Mouse (Mus musculus) granulocyte monocyte progenitor cell, adult 5-6 weeks (primary cell): ENCODE data around the gene Tac2. TPM values are rescaled to one million over a fixed set of nuclear protein-coding genes. Genes with fewer than 3 reads are reported as not detected.
"Not testable (repeated sequence)": the region's sequence is repeated elsewhere in the genome, so short reads cannot be mapped to it uniquely, and the experiment has no call there.

Experiments
- ATAC-seq: replicated peaks from 2 replicates; pipeline ENCODE4 v1.8.0; 2016; ENCODE audit warnings: mild to moderate bottlenecking, moderate TSS enrichment, inconsistent platforms; ENCODE audit not compliant: poor library complexity, severe bottlenecking
- total RNA-seq, 2 experiments: library from RNA; stranded (forward) in 1 of 2; stranded (reverse) in 1 of 2; fragments of 200-712, 200-1000 nt in 1 of 2; fragments of >200 nt in 1 of 2; fragmentation: Nextera tagmentation in 1 of 2; gene quantifications; 2 replicates each; pipeline ENCODE4 v1.2.3; 2014 to 2017

Tac2 gene
- total RNA-seq, 2 experiments from 2014 or later = not detected

GRCm38 (mm10) chr10:127754566-127755166 is 30.4 kb downstream of the Tac2 start:
- ATAC-seq = no peak

DNA sequence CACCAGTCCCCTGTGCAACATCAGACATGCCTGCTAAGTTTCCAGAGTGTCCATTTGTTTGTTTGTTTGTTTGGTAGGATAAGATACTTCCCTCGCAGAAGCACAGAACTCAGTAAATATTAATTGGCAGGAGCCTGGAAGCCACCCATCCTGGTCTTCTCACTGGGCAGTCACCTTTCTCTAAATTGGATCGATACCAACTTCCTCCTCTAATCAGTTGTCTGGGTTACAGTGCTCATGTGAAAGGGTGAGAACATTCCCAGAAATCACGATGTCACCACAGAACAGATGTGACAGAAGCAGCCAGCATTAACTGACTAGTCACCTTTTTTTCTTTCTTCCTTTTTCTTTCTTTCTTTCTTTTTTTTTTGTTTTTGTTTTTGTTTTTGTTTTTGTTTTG is 31.0 kb downstream of the Tac2 start:
- ATAC-seq = no peak

GRCm38 (mm10) chr10:127755770-127756468 is 31.6 kb downstream of the Tac2 start:
- no peak for ATAC-seq

GRCm38 (mm10) chr10:127759181-127760110 is 35.2 kb downstream of the Tac2 start, which contains the start of the genes Rdh1 and Rdh16f1:
Gene Rdh1, plus strand, starts transcription at chr10:127759721.
Gene Rdh16f1, plus strand, starts transcription at chr10:127759787.
- no peak for ATAC-seq

- ATAC-seq = not testable (repeated sequence)
Observed at GRCm38 (mm10) chr10:127762926-127763325, 38.6 kb downstream of the Tac2 start.

- ATAC-seq = no peak
Observed at GRCm38 (mm10) chr10:127763914-127764680, 39.8 kb downstream of the Tac2 start.

GRCm38 (mm10) chr10:127766564-127766963 is 42.3 kb downstream of the Tac2 start:
- ATAC-seq = no peak

DNA sequence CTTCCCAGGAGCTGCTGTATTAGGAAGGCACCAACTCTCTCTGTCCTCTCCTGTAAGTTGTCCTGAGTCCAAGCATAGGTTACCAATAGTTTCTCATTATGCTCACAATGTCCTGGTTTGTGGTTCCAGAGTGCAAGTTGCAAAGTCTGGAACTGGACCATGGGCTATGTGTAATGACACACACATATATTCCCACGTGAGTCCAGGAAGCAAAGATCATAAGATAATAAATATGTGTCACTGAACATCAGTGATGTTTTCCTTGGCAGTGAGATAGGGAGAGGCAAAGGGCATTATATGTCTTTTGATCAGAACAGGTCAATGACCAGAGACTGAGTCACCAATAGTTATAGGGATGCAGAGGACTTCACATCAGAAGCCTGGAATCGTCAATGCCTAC is 51.7 kb downstream of the Tac2 start, which contains the start of gene Rdh9:
Gene Rdh9, plus strand, starts transcription at position 376 of the 400 bp plus-strand sequence.
- no peak for ATAC-seq

Other genes with a start within 250 kb of the Tac2 start
- gene Stac3, start 222.8 kb upstream of the Tac2 start, total RNA-seq (2014; fragmentation: Nextera tagmentation) = 0.90 TPM in 1 of 2 replicates, not detected in the other
- gene Stac3, start 222.8 kb upstream of the Tac2 start, total RNA-seq (2017) = 0.13 and 0.26 TPM in 2 replicates
- gene Ndufa4l2, start 209.5 kb upstream of the Tac2 start, total RNA-seq (2014; fragmentation: Nextera tagmentation) = 1.2 TPM in 1 of 2 replicates, not detected in the other
- not detected in 2 replicates for gene Ndufa4l2, start 209.5 kb upstream of the Tac2 start, total RNA-seq (2017)
- 126 and 187 TPM in 2 replicates for gene Shmt2, start 202.0 kb upstream of the Tac2 start, total RNA-seq (2014; fragmentation: Nextera tagmentation)
- 102 and 103 TPM in 2 replicates for gene Shmt2, start 202.0 kb upstream of the Tac2 start, total RNA-seq (2017)
- gene Nxph4, start 189.9 kb upstream of the Tac2 start, total RNA-seq (2014; fragmentation: Nextera tagmentation) = not detected in 2 replicates
- not detected in 2 replicates for gene Nxph4, start 189.9 kb upstream of the Tac2 start, total RNA-seq (2017)
- gene Lrp1, start 103.3 kb upstream of the Tac2 start, total RNA-seq (2014; fragmentation: Nextera tagmentation) = 13.9 and 15.0 TPM in 2 replicates
- gene Lrp1, start 103.3 kb upstream of the Tac2 start, total RNA-seq (2017) = 5.7 and 18.1 TPM in 2 replicates
- 71.6 and 82.1 TPM in 2 replicates for gene Stat6, start 81.5 kb upstream of the Tac2 start, total RNA-seq (2014; fragmentation: Nextera tagmentation)
- 46.0 and 67.5 TPM in 2 replicates for gene Stat6, start 81.5 kb upstream of the Tac2 start, total RNA-seq (2017)
- 14.7 and 18.9 TPM in 2 replicates for gene Nemp1, start 57.6 kb upstream of the Tac2 start, total RNA-seq (2014; fragmentation: Nextera tagmentation)
- gene Nemp1, start 57.6 kb upstream of the Tac2 start, total RNA-seq (2017) = 21.7 TPM in 2 replicates
- 7.3 and 11.4 TPM in 2 replicates for gene Nab2, start 55.9 kb upstream of the Tac2 start, total RNA-seq (2014; fragmentation: Nextera tagmentation)
- 2.6 and 4.7 TPM in 2 replicates for gene Nab2, start 55.9 kb upstream of the Tac2 start, total RNA-seq (2017)
- gene Myo1a, start 19.3 kb upstream of the Tac2 start, total RNA-seq (2014; fragmentation: Nextera tagmentation) = not detected in 2 replicates
- gene Myo1a, start 19.3 kb upstream of the Tac2 start, total RNA-seq (2017) = not detected in 2 replicates
- gene Zbtb39, start 15.1 kb downstream of the Tac2 start, total RNA-seq (2014; fragmentation: Nextera tagmentation) = 6.7 and 7.2 TPM in 2 replicates
- gene Zbtb39, start 15.1 kb downstream of the Tac2 start, total RNA-seq (2017) = 2.6 and 3.6 TPM in 2 replicates
- not detected in 2 replicates for gene Gpr182, start 27.3 kb downstream of the Tac2 start, total RNA-seq (2014; fragmentation: Nextera tagmentation)
- gene Gpr182, start 27.3 kb downstream of the Tac2 start, total RNA-seq (2017) = not detected in 2 replicates
- gene Rdh1, start 35.2 kb downstream of the Tac2 start, total RNA-seq (2014; fragmentation: Nextera tagmentation) = not detected in 2 replicates
- gene Rdh1, start 35.2 kb downstream of the Tac2 start, total RNA-seq (2017) = not detected in 2 replicates
- gene Rdh16f1, start 35.3 kb downstream of the Tac2 start, total RNA-seq (2014; fragmentation: Nextera tagmentation) = not detected in 2 replicates
- gene Rdh16f1, start 35.3 kb downstream of the Tac2 start, total RNA-seq (2017) = not detected in 2 replicates
- gene Rdh9, start 51.9 kb downstream of the Tac2 start, total RNA-seq (2014; fragmentation: Nextera tagmentation) = not detected in 2 replicates
- gene Rdh9, start 51.9 kb downstream of the Tac2 start, total RNA-seq (2017) = not detected in 2 replicates
- not detected in 2 replicates for gene Rdh16, start 76.7 kb downstream of the Tac2 start, total RNA-seq (2014; fragmentation: Nextera tagmentation)
- gene Rdh16, start 76.7 kb downstream of the Tac2 start, total RNA-seq (2017) = not detected in 2 replicates
- gene Rdh19, start 125.5 kb downstream of the Tac2 start, total RNA-seq (2014; fragmentation: Nextera tagmentation) = not detected in 2 replicates
- not detected in 2 replicates for gene Rdh19, start 125.5 kb downstream of the Tac2 start, total RNA-seq (2017)
- gene Rdh16f2, start 142.0 kb downstream of the Tac2 start, total RNA-seq (2014; fragmentation: Nextera tagmentation) = not detected in 2 replicates
- not detected in 2 replicates for gene Rdh16f2, start 142.0 kb downstream of the Tac2 start, total RNA-seq (2017)
- gene Rdh7, start 164.3 kb downstream of the Tac2 start, total RNA-seq (2014; fragmentation: Nextera tagmentation) = not detected in 2 replicates
- gene Rdh7, start 164.3 kb downstream of the Tac2 start, total RNA-seq (2017) = not detected in 2 replicates
- not detected in 2 replicates for gene Sdr9c7, start 174.0 kb downstream of the Tac2 start, total RNA-seq (2014; fragmentation: Nextera tagmentation)
- not detected in 2 replicates for gene Sdr9c7, start 174.0 kb downstream of the Tac2 start, total RNA-seq (2017)